Mouse (Mus musculus): Measurements from ENCODE around the gene Prr12. TPM values are rescaled to one million over a fixed set of nuclear protein-coding genes. Genes with fewer than 3 reads are reported as not detected.

Prr12 gene
- polyA plus RNA-seq, 1 experiment from 2014 or later, result 9.0 TPM

GRCm38 (mm10) chr7:45000539-45001114 is 52.1 kb downstream of the Prr12 start:
- DNase-seq (ENCODE audit: low spot score), result no peak

- no peak for DNase-seq (ENCODE audit: low spot score)
Observed at GRCm38 (mm10) chr7:44999753-45000152, 52.9 kb downstream of the Prr12 start.

- DNase-seq (ENCODE audit: low spot score), result peak; percentile 25
Observed at GRCm38 (mm10) chr7:44998501-44998955, 54.2 kb downstream of the Prr12 start, which contains the start of gene Bcl2l12. Gene Bcl2l12 (minus strand): TSS chr7:44998712.

- no peak for DNase-seq (ENCODE audit: low spot score)
Observed at GRCm38 (mm10) chr7:44997940-44998428, 54.7 kb downstream of the Prr12 start.

GRCm38 (mm10) chr7:44997231-44997939 is 55.3 kb downstream of the Prr12 start, which contains the start of gene Irf3:
Gene Irf3 (plus strand): TSS chr7:44997648.
- DNase-seq (ENCODE audit: low spot score), result peak; percentile 99

GRCm38 (mm10) chr7:44996672-44997071 is 56.0 kb downstream of the Prr12 start:
- no peak for DNase-seq (ENCODE audit: low spot score)

- no peak for DNase-seq (ENCODE audit: low spot score)
Observed at GRCm38 (mm10) chr7:44986879-44987718, 65.6 kb downstream of the Prr12 start.

GRCm38 (mm10) chr7:44986192-44986878 is 66.3 kb downstream of the Prr12 start, which contains the start of gene Prmt1:
Gene Prmt1 (minus strand): TSS chr7:44986568.
- peak; percentile 99 for DNase-seq (ENCODE audit: low spot score)

- peak; percentile 44 for DNase-seq (ENCODE audit: low spot score)
Observed at GRCm38 (mm10) chr7:44985595-44986191, 67.0 kb downstream of the Prr12 start.

GRCm38 (mm10) chr7:44984833-44985164 is 67.9 kb downstream of the Prr12 start:
- no peak for DNase-seq (ENCODE audit: low spot score)

GRCm38 (mm10) chr7:44983944-44984832 is 68.5 kb downstream of the Prr12 start:
- no peak for DNase-seq (ENCODE audit: low spot score)

GRCm38 (mm10) chr7:44983085-44983484 is 69.6 kb downstream of the Prr12 start:
- DNase-seq (ENCODE audit: low spot score), result peak; percentile 81

- DNase-seq (ENCODE audit: low spot score), result no peak
Observed at GRCm38 (mm10) chr7:44981539-44981938, 71.1 kb downstream of the Prr12 start.

GRCm38 (mm10) chr7:44978300-44978699 is 74.4 kb downstream of the Prr12 start:
- no peak for DNase-seq (ENCODE audit: low spot score)

Small RNAs within 50 kb of the gene (microRNA-seq; reads per million reads assigned to microRNA genes)
- gene Mir7054 (ENCODE audit: borderline number of aligned reads), result not detected

Other genes starting within 250 kb of the Prr12 start
- 88.1 and 109 TPM in 2 replicates for gene Nup62, start 236.8 kb downstream of the Prr12 start, polyA plus RNA-seq (2015; fragmentation: Nextera tagmentation; extraction: Ambion mirVana)
- gene Il4i1, start 236.5 kb downstream of the Prr12 start, polyA plus RNA-seq (2015; fragmentation: Nextera tagmentation; extraction: Ambion mirVana), result 23.6 and 28.0 TPM in 2 replicates
- 3.4 and 3.7 TPM in 2 replicates for gene Atf5, start 236.2 kb downstream of the Prr12 start, polyA plus RNA-seq (2015; fragmentation: Nextera tagmentation; extraction: Ambion mirVana)
- gene Akt1s1, start 203.9 kb downstream of the Prr12 start, polyA plus RNA-seq (2015; fragmentation: Nextera tagmentation; extraction: Ambion mirVana), result 47.3 and 49.2 TPM in 2 replicates
- 56.5 and 60.3 TPM in 2 replicates for gene Tbc1d17, start 203.8 kb downstream of the Prr12 start, polyA plus RNA-seq (2015; fragmentation: Nextera tagmentation; extraction: Ambion mirVana)
- 61.8 and 63.4 TPM in 2 replicates for gene Pnkp, start 195.7 kb downstream of the Prr12 start, polyA plus RNA-seq (2015; fragmentation: Nextera tagmentation; extraction: Ambion mirVana)
- 147 and 158 TPM in 2 replicates for gene Ptov1, start 183.1 kb downstream of the Prr12 start, polyA plus RNA-seq (2015; fragmentation: Nextera tagmentation; extraction: Ambion mirVana)
- gene Med25, start 160.2 kb downstream of the Prr12 start, polyA plus RNA-seq (2015; fragmentation: Nextera tagmentation; extraction: Ambion mirVana), result 59.0 and 60.0 TPM in 2 replicates
- gene Fuz, start 156.8 kb downstream of the Prr12 start, polyA plus RNA-seq (2015; fragmentation: Nextera tagmentation; extraction: Ambion mirVana), result 13.2 and 13.8 TPM in 2 replicates
- 34.5 and 37.5 TPM in 2 replicates for gene Ap2a1, start 123.4 kb downstream of the Prr12 start, polyA plus RNA-seq (2015; fragmentation: Nextera tagmentation; extraction: Ambion mirVana)
- gene Tsks, start 109.7 kb downstream of the Prr12 start, polyA plus RNA-seq (2015; fragmentation: Nextera tagmentation; extraction: Ambion mirVana), result 0.23 and 0.25 TPM in 2 replicates
- gene Cpt1c, start 78.0 kb downstream of the Prr12 start, polyA plus RNA-seq (2015; fragmentation: Nextera tagmentation; extraction: Ambion mirVana), result 1.2 and 2.0 TPM in 2 replicates
- 364 and 365 TPM in 2 replicates for gene Prmt1, start 66.3 kb downstream of the Prr12 start, polyA plus RNA-seq (2015; fragmentation: Nextera tagmentation; extraction: Ambion mirVana)
- 138 and 145 TPM in 2 replicates for gene Irf3, start 55.2 kb downstream of the Prr12 start, polyA plus RNA-seq (2015; fragmentation: Nextera tagmentation; extraction: Ambion mirVana)
- 66.6 and 68.8 TPM in 2 replicates for gene Bcl2l12, start 54.2 kb downstream of the Prr12 start, polyA plus RNA-seq (2015; fragmentation: Nextera tagmentation; extraction: Ambion mirVana)
- 19.6 and 20.1 TPM in 2 replicates for gene Scaf1, start 36.5 kb downstream of the Prr12 start, polyA plus RNA-seq (2015; fragmentation: Nextera tagmentation; extraction: Ambion mirVana)
- gene Rras, start 34.9 kb downstream of the Prr12 start, polyA plus RNA-seq (2015; fragmentation: Nextera tagmentation; extraction: Ambion mirVana), result 35.8 and 37.0 TPM in 2 replicates
- 84.4 and 86.3 TPM in 2 replicates for gene Nosip, start 9.5 kb upstream of the Prr12 start, polyA plus RNA-seq (2015; fragmentation: Nextera tagmentation; extraction: Ambion mirVana)
- gene Prrg2, start 9.8 kb upstream of the Prr12 start, polyA plus RNA-seq (2015; fragmentation: Nextera tagmentation; extraction: Ambion mirVana), result 9.9 and 10.0 TPM in 2 replicates
- 41.4 and 41.8 TPM in 2 replicates for gene Rcn3, start 39.3 kb upstream of the Prr12 start, polyA plus RNA-seq (2015; fragmentation: Nextera tagmentation; extraction: Ambion mirVana)
- gene Fcgrt, start 51.0 kb upstream of the Prr12 start, polyA plus RNA-seq (2015; fragmentation: Nextera tagmentation; extraction: Ambion mirVana), result 42.6 and 47.6 TPM in 2 replicates
- gene Rps11, start 71.6 kb upstream of the Prr12 start, polyA plus RNA-seq (2015; fragmentation: Nextera tagmentation; extraction: Ambion mirVana), result 2,260 and 2,287 TPM in 2 replicates
- gene Rpl13a, start 75.9 kb upstream of the Prr12 start, polyA plus RNA-seq (2015; fragmentation: Nextera tagmentation; extraction: Ambion mirVana), result 2,581 and 2,590 TPM in 2 replicates
- gene Gm45713, start 83.3 kb upstream of the Prr12 start, polyA plus RNA-seq (2015; fragmentation: Nextera tagmentation; extraction: Ambion mirVana), result 1.5 and 2.2 TPM in 2 replicates
- 21.5 and 24.5 TPM in 2 replicates for gene Flt3l, start 83.6 kb upstream of the Prr12 start, polyA plus RNA-seq (2015; fragmentation: Nextera tagmentation; extraction: Ambion mirVana)
- gene Pih1d1, start 101.4 kb upstream of the Prr12 start, polyA plus RNA-seq (2015; fragmentation: Nextera tagmentation; extraction: Ambion mirVana), result 88.2 and 93.1 TPM in 2 replicates
- 41.6 and 43.3 TPM in 2 replicates for gene Aldh16a1, start 101.7 kb upstream of the Prr12 start, polyA plus RNA-seq (2015; fragmentation: Nextera tagmentation; extraction: Ambion mirVana)
- 0.06 TPM in 1 of 2 replicates, not detected in the other for gene Slc17a7, start 111.1 kb upstream of the Prr12 start, polyA plus RNA-seq (2015; fragmentation: Nextera tagmentation; extraction: Ambion mirVana)
- gene Gfy, start 126.7 kb upstream of the Prr12 start, polyA plus RNA-seq (2015; fragmentation: Nextera tagmentation; extraction: Ambion mirVana), result not detected in 2 replicates
- gene Pth2, start 128.1 kb upstream of the Prr12 start, polyA plus RNA-seq (2015; fragmentation: Nextera tagmentation; extraction: Ambion mirVana), result not detected in 2 replicates
- 0.20 and 0.37 TPM in 2 replicates for gene Ccdc155, start 152.0 kb upstream of the Prr12 start, polyA plus RNA-seq (2015; fragmentation: Nextera tagmentation; extraction: Ambion mirVana)
- 5.1 and 7.6 TPM in 2 replicates for gene Dkkl1, start 159.3 kb upstream of the Prr12 start, polyA plus RNA-seq (2015; fragmentation: Nextera tagmentation; extraction: Ambion mirVana)
- gene Tead2, start 162.9 kb upstream of the Prr12 start, polyA plus RNA-seq (2015; fragmentation: Nextera tagmentation; extraction: Ambion mirVana), result 4.8 and 5.1 TPM in 2 replicates
- gene Cd37, start 186.2 kb upstream of the Prr12 start, polyA plus RNA-seq (2015; fragmentation: Nextera tagmentation; extraction: Ambion mirVana), result 143 and 146 TPM in 2 replicates
- 0.17 TPM in 1 of 2 replicates, not detected in the other for gene Slc6a16, start 188.2 kb upstream of the Prr12 start, polyA plus RNA-seq (2015; fragmentation: Nextera tagmentation; extraction: Ambion mirVana)
- gene Slc6a21, start 224.6 kb upstream of the Prr12 start, polyA plus RNA-seq (2015; fragmentation: Nextera tagmentation; extraction: Ambion mirVana), result 0.08 TPM in 1 of 2 replicates, not detected in the other